Mouse (Mus musculus): Measurements from ENCODE around the gene Selplg.
"Not testable (repeated sequence)": the region's sequence is repeated elsewhere in the genome, so short reads cannot be mapped to it uniquely, and the experiment has no call there.

Selplg gene

GRCm38 (mm10) chr5:113791197-113792095 is 41.0 kb downstream of the Selplg start:
- no peak for DNase-seq (ENCODE audit: low read depth, low spot score)

- DNase-seq (ENCODE audit: low read depth, low spot score): no peak
Observed at GRCm38 (mm10) chr5:113790453-113791196, 41.8 kb downstream of the Selplg start.

- no peak for DNase-seq (ENCODE audit: low read depth, low spot score)
Observed at GRCm38 (mm10) chr5:113789075-113789788, 43.2 kb downstream of the Selplg start.

GRCm38 (mm10) chr5:113788645-113789044 is 43.8 kb downstream of the Selplg start:
- DNase-seq (ENCODE audit: low read depth, low spot score): no peak

- DNase-seq (ENCODE audit: low read depth, low spot score): peak; percentile 65
Observed at GRCm38 (mm10) chr5:113786985-113787384, 45.5 kb downstream of the Selplg start.

GRCm38 (mm10) chr5:113784104-113784503 is 48.3 kb downstream of the Selplg start:
- not testable (repeated sequence) for DNase-seq (ENCODE audit: low read depth, low spot score)

- DNase-seq (ENCODE audit: low read depth, low spot score): peak; percentile 71
Observed at GRCm38 (mm10) chr5:113783581-113784001, 48.9 kb downstream of the Selplg start.

- DNase-seq (ENCODE audit: low read depth, low spot score): no peak
Observed at GRCm38 (mm10) chr5:113782624-113783023, 49.8 kb downstream of the Selplg start.

GRCm38 (mm10) chr5:113781875-113782274 is 50.6 kb downstream of the Selplg start:
- no peak for DNase-seq (ENCODE audit: low read depth, low spot score)

GRCm38 (mm10) chr5:113781254-113781653 is 51.2 kb downstream of the Selplg start:
- DNase-seq (ENCODE audit: low read depth, low spot score): peak; percentile 55

- peak; percentile 56 for DNase-seq (ENCODE audit: low read depth, low spot score)
Observed at GRCm38 (mm10) chr5:113780763-113781162, 51.7 kb downstream of the Selplg start.

GRCm38 (mm10) chr5:113780082-113780752 is 52.2 kb downstream of the Selplg start:
- DNase-seq (ENCODE audit: low read depth, low spot score): no peak

GRCm38 (mm10) chr5:113779569-113779968 is 52.9 kb downstream of the Selplg start:
- DNase-seq (ENCODE audit: low read depth, low spot score): no peak

- DNase-seq (ENCODE audit: low read depth, low spot score): not testable (repeated sequence)
Observed at GRCm38 (mm10) chr5:113777728-113778127, 54.7 kb downstream of the Selplg start.

GRCm38 (mm10) chr5:113776896-113777226 is 55.6 kb downstream of the Selplg start:
- DNase-seq (ENCODE audit: low read depth, low spot score): peak; percentile 43

- DNase-seq (ENCODE audit: low read depth, low spot score): no peak
Observed at GRCm38 (mm10) chr5:113776128-113776895, 56.1 kb downstream of the Selplg start.

GRCm38 (mm10) chr5:113775585-113775984 is 56.9 kb downstream of the Selplg start:
- DNase-seq (ENCODE audit: low read depth, low spot score): no peak

GRCm38 (mm10) chr5:113773664-113774063 is 58.8 kb downstream of the Selplg start:
- peak; percentile 83 for DNase-seq (ENCODE audit: low read depth, low spot score)

- DNase-seq (ENCODE audit: low read depth, low spot score): no peak
Observed at GRCm38 (mm10) chr5:113772905-113773519, 59.4 kb downstream of the Selplg start.

- DNase-seq (ENCODE audit: low read depth, low spot score): peak; percentile 98
Observed at GRCm38 (mm10) chr5:113772450-113772895, 60.0 kb downstream of the Selplg start, which contains the start of the genes Sart3 and Iscu. Gene Sart3 (minus strand): TSS chr5:113772510. Gene Iscu (plus strand): TSS chr5:113772748.
